Mouse (Mus musculus): ENCODE results near the gene Vac14.

DNA sequence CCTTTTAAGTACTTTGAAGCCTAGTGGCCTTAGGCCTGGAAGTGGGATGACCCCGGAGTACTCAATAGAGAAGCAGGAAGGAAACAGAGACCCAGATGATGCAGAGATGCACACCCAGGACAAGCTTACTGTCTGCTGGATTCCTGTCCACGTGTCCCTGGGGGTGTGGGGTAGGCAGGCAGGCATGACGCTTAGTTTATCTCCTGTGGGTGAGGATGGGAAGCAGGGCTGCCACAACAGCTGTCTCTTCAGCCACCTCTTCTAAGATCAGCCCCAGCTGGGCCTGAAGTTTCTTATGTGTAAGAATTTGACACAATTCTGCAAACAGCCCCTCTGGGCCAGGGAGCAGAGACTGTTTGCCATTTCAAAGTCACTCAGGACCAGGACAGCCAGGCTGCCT lies 60.6 kb downstream of the Vac14 start:
- TF ChIP-seq CTCF (IDR thresholded peaks at IDR 0.05; ENCODE audit: extremely low read depth, insufficient read depth, insufficient read length, insufficient replicate concordance): no peak
- TF ChIP-seq POLR2A (IDR thresholded peaks at IDR 0.05; ENCODE audit: low read depth, low read length): no peak
